Mouse (Mus musculus): Measurements from ENCODE around the gene Arhgdig. TPM values are rescaled to one million over a fixed set of nuclear protein-coding genes. Genes with fewer than 3 reads are reported as not detected.

Gene Arhgdig
- total RNA-seq, 2 experiments from 2014 or later = 3.7 to 4.2 TPM

Other genes with a start within 250 kb of the Arhgdig start
- 10 to 100 TPM; 14.2 to 14.5 TPM for gene Capn15, start 222.0 kb downstream of the Arhgdig start, total RNA-seq (2021)
- 10 to 100 TPM; 36.8 to 41.4 TPM for gene Rab11fip3, start 138.2 kb downstream of the Arhgdig start, total RNA-seq (2021)
- 10 to 100 TPM in 1 of 2 experiments, 1 to 10 TPM in 1; 9.2 to 12.9 TPM for gene Decr2, start 117.4 kb downstream of the Arhgdig start, total RNA-seq (2021)
- 10 to 100 TPM; 13.5 to 18.3 TPM for gene Nme4, start 112.2 kb downstream of the Arhgdig start, total RNA-seq (2021)
- gene Tmem8, start 94.5 kb downstream of the Arhgdig start, total RNA-seq (2021) = 1 to 10 TPM; 3.0 to 4.5 TPM
- 10 to 100 TPM; 62.3 to 63.3 TPM for gene Mrpl28, start 84.3 kb downstream of the Arhgdig start, total RNA-seq (2021)
- 10 to 100 TPM; 28.5 to 29.5 TPM for gene Axin1, start 69.1 kb downstream of the Arhgdig start, total RNA-seq (2021)
- under 1 TPM in 1 of 2 experiments, not detected in 1; 0.21 TPM for gene Pdia2, start 8.7 kb downstream of the Arhgdig start, total RNA-seq (2021)
- gene Rgs11, start 4.8 kb downstream of the Arhgdig start, total RNA-seq (2021) = 1 to 10 TPM in 1 of 2 experiments, under 1 TPM in 1; 0.65 to 1.3 TPM
- 10 to 100 TPM; 50.2 to 55.7 TPM for gene Fam234a, start 36.5 kb upstream of the Arhgdig start, total RNA-seq (2021)
- gene Luc7l, start 45.1 kb upstream of the Arhgdig start, total RNA-seq (2021) = 10 to 100 TPM; 33.6 to 43.9 TPM
- 10 to 100 TPM; 16.8 to 17.2 TPM for gene Neurl1b, start 207.0 kb upstream of the Arhgdig start, total RNA-seq (2021)

Measured in gastrocnemius, postnatal 4 days (tissue).